Mouse (Mus musculus) megakaryocyte, embryonic 14.5 days (primary cell): ENCODE measurements at regions not wholly inside any gene's neighbourhood (a gene's known extent, or its start where the extent isn't known, plus 50 kb on each side); places are given as distances from the start of the nearest gene placed in this dataset.

Source experiments
- FLI1 ChIP-seq: IDR thresholded peaks from 2 replicates; pipeline ENCODE4 v1.6.1; 2012; ENCODE audit warnings: low read length, inconsistent platforms, mixed read lengths
- GATA1 ChIP-seq: IDR thresholded peaks from 3 replicates; pipeline ENCODE4 v1.6.1; 2012; ENCODE audit warnings: mixed read lengths, low read length, inconsistent platforms, borderline replicate concordance

DNA sequence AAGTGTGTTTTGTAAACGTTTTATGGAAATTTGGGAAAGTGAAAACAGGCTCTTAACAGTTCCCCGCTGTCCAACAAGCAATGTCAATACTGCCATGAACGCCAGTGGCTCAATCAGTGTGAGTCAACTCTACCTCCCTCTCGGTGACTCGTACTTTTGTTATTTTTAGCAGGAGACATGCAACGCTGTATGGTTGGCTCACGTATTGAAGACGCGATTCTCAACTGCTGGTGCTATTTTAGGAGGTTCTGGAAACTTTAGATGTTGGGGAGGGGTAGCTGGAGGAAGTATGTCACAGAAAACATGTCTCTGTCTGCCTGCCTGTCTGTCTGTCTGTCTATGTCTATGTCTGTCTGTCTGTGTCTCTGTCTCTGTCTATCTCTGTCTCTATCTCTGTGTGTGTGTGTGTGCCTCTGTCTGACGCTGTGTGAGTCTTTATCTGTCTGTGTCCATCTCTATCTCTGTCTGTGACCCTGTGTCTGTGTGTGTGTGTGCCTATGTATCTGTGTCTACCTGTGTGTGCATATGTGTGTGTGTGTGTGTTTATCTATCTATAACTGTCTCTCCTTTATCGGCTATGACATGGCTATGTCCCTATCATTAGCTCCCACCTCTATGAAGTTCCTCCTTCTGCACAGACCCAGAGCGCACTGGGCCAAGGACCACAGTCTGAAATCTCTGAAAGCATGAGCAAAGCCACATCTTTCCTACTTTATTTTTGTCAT lies 283.9 kb upstream of the Runx1 start:
- no peak for TF ChIP-seq GATA1
- TF ChIP-seq FLI1, result no peak
